Mouse (Mus musculus) embryonic fibroblast, embryonic 13.5 days (primary cell): ENCODE measurements around the gene Dcps. TPM values are rescaled to one million over a fixed set of nuclear protein-coding genes. Genes with fewer than 3 reads are reported as not detected.

Experiments used
- H3K27ac ChIP-seq: 2 replicates; pipeline ENCODE4 v1.5.1; 2012; ENCODE audit warnings: low read length, control low read depth, inconsistent platforms; ENCODE audit not compliant: insufficient read depth
- H3K4me1 ChIP-seq: 2 replicates; pipeline ENCODE4 v1.6.1; 2011; ENCODE audit warnings: low read length; ENCODE audit not compliant: control insufficient read depth, insufficient read depth
- H3K4me3 ChIP-seq: 2 replicates; pipeline ENCODE4 v1.5.1; 2011; ENCODE audit warnings: mild to moderate bottlenecking, control low read depth, low read length; ENCODE audit not compliant: insufficient read depth
- CTCF ChIP-seq: IDR thresholded peaks from 2 replicates; pipeline ENCODE4 v1.5.1; 2011; ENCODE audit warnings: mild to moderate bottlenecking, control low read depth, low read length, moderate library complexity, borderline replicate concordance; ENCODE audit not compliant: insufficient read depth
- POLR2A ChIP-seq: IDR thresholded peaks from 2 replicates; pipeline ENCODE4 v1.6.1; 2011; ENCODE audit warnings: low read depth, mild to moderate bottlenecking, control low read depth, low read length, moderate library complexity
- polyA plus RNA-seq: library from polyadenylated mRNA; stranded (reverse); fragments of >200 nt; gene quantifications from 2 replicates; pipeline ENCODE4 v1.2.4, GENCODE M21; 2011; ENCODE audit warnings: low read depth; ENCODE audit not compliant: missing spikeins, insufficient read length

The Dcps gene
- polyA plus RNA-seq, 1 experiment: 21.7 TPM

GRCm38 (mm10) chr9:35138029-35138428, 37.8 kb downstream of the Dcps start:
- no peak for TF ChIP-seq CTCF
- TF ChIP-seq POLR2A: no peak
- Histone ChIP-seq H3K27ac (no peak overlapping the region), H3K4me3 (no peak overlapping the region), H3K4me1 (peaks cover 13% of the 10 kb centered on the region)

GRCm38 (mm10) chr9:35135575-35135974, 40.3 kb downstream of the Dcps start:
- H3K4me3 ChIP-seq: no peak overlapping the region
- TF ChIP-seq CTCF: no peak
- no peak for TF ChIP-seq POLR2A
- H3K4me1 ChIP-seq: peaks cover 13% of the 10 kb centered on the region
- H3K27ac ChIP-seq: no peak overlapping the region

GRCm38 (mm10) chr9:35131637-35132397, 44.0 kb downstream of the Dcps start:
- H3K4me3 ChIP-seq: no peak overlapping the region
- H3K4me1 ChIP-seq: peaks cover 11% of the 10 kb centered on the region
- H3K27ac ChIP-seq: no peak overlapping the region
- TF ChIP-seq CTCF (no peak), POLR2A (no peak)

GRCm38 (mm10) chr9:35128995-35129418, 46.9 kb downstream of the Dcps start:
- Histone ChIP-seq H3K27ac (no peak overlapping the region), H3K4me1 (peaks cover 1% of the 10 kb centered on the region; the same call in 1 of the 2 replicates), H3K4me3 (no peak overlapping the region)
- TF ChIP-seq POLR2A (no peak), CTCF (no peak)

GRCm38 (mm10) chr9:35128564-35128963, 47.3 kb downstream of the Dcps start:
- Histone ChIP-seq H3K4me3 (no peak overlapping the region), H3K4me1 (peaks cover 3% of the 10 kb centered on the region; the same call in 1 of the 2 replicates), H3K27ac (no peak overlapping the region)
- no peak for TF ChIP-seq CTCF
- TF ChIP-seq POLR2A: no peak

GRCm38 (mm10) chr9:35127561-35127960, 48.3 kb downstream of the Dcps start:
- Histone ChIP-seq H3K27ac (no peak overlapping the region), H3K4me3 (no peak overlapping the region), H3K4me1 (peaks cover 3% of the 10 kb centered on the region; the same call in 1 of the 2 replicates)
- no peak for TF ChIP-seq CTCF
- TF ChIP-seq POLR2A: no peak

GRCm38 (mm10) chr9:35127147-35127546, 48.7 kb downstream of the Dcps start:
- no peak overlapping the region for H3K27ac ChIP-seq
- no peak overlapping the region for H3K4me3 ChIP-seq
- TF ChIP-seq CTCF: no peak
- no peak for TF ChIP-seq POLR2A
- peaks cover 3% of the 10 kb centered on the region; the same call in 1 of the 2 replicates for H3K4me1 ChIP-seq

GRCm38 (mm10) chr9:35124678-35124955, 51.2 kb downstream of the Dcps start:
- H3K4me1 ChIP-seq: peaks cover 3% of the 10 kb centered on the region; the same call in 1 of the 2 replicates
- H3K4me3 ChIP-seq: no peak overlapping the region
- TF ChIP-seq POLR2A (no peak), CTCF (no peak)
- H3K27ac ChIP-seq: no peak overlapping the region

- TF ChIP-seq CTCF (no peak), POLR2A (no peak)
- H3K4me1 ChIP-seq: peaks cover 3% of the 10 kb centered on the region; the same call in 1 of the 2 replicates
- no peak overlapping the region for H3K4me3 ChIP-seq
- H3K27ac ChIP-seq: no peak overlapping the region
Measured at GRCm38 (mm10) chr9:35123804-35124677, 51.8 kb downstream of the Dcps start.

- Histone ChIP-seq H3K4me1 (peaks cover 5% of the 10 kb centered on the region; the same call in 1 of the 2 replicates), H3K4me3 (no peak overlapping the region), H3K27ac (no peak overlapping the region)
- no peak for TF ChIP-seq POLR2A
- no peak for TF ChIP-seq CTCF
Measured at GRCm38 (mm10) chr9:35123456-35123803, 52.4 kb downstream of the Dcps start.
